Mouse (Mus musculus) bone marrow macrophage, adult 2 months (primary cell): ENCODE data around the gene Basp1.

Source experiments
- CTCF ChIP-seq: IDR thresholded peaks from 2 replicates; pipeline ENCODE4 v1.5.1; 2012; ENCODE audit warnings: low read depth, mild to moderate bottlenecking, low read length, moderate library complexity
- POLR2A ChIP-seq: IDR thresholded peaks from 2 replicates; pipeline ENCODE4 v1.6.1; 2012; ENCODE audit warnings: mild to moderate bottlenecking, low read depth, low read length, borderline replicate concordance

GRCm38 (mm10) chr15:25335277-25335676, 78.3 kb downstream of the Basp1 start:
- TF ChIP-seq CTCF (no peak), POLR2A (no peak)
